Mouse (Mus musculus) lung, embryonic 14.5 days (tissue): Measurements from ENCODE around the gene Gm20388. TPM values are rescaled to one million over a fixed set of nuclear protein-coding genes. Genes with fewer than 3 reads are reported as not detected.

Experiments
- ATAC-seq: fragments of 200-750 bp; cut with Nextera tagmentation; 2 replicates; pipeline ENCODE4 v1.8.0; 2017; ENCODE audit warnings: mild to moderate bottlenecking, moderate TSS enrichment, moderate library complexity; ENCODE audit not compliant: insufficient read depth
- DNase-seq: peaks from one replicate; pipeline ENCODE4 v3.0.0-alpha.2; 2015
- H3K27ac ChIP-seq: fragments of 300-500 bp; sonication (generic); 2 replicates; pipeline ENCODE4 v1.5.1; 2014; ENCODE audit warnings: low read depth, mild to moderate bottlenecking, moderate library complexity
- H3K27me3 ChIP-seq: fragments of 300-500 bp; sonication (generic); 2 replicates; pipeline ENCODE4 v1.6.1; 2014; ENCODE audit warnings: low read length, control low read depth; ENCODE audit not compliant: insufficient read depth
- H3K36me3 ChIP-seq: fragments of 300-500 bp; sonication (generic); 2 replicates; pipeline ENCODE4 v1.6.1; 2014; ENCODE audit warnings: control low read depth; ENCODE audit not compliant: insufficient read depth
- H3K4me1 ChIP-seq: fragments of 300-500 bp; sonication (generic); 2 replicates; pipeline ENCODE4 v1.6.1; 2014; ENCODE audit warnings: antibody characterized with exemption, control low read depth; ENCODE audit not compliant: insufficient read depth
- H3K4me2 ChIP-seq: fragments of 300-500 bp; sonication (generic); 2 replicates; pipeline ENCODE4 v1.6.1; 2014; ENCODE audit warnings: mild to moderate bottlenecking
- H3K4me3 ChIP-seq: fragments of 300-500 bp; sonication (generic); 2 replicates; pipeline ENCODE4 v1.5.1; 2014; ENCODE audit warnings: low read depth, low read length
- H3K9ac ChIP-seq: fragments of 300-500 bp; sonication (generic); 2 replicates; pipeline ENCODE4 v1.6.1; 2014
- H3K9me3 ChIP-seq: fragments of 300-500 bp; sonication (generic); 2 replicates; pipeline ENCODE4 v1.6.1; 2016; ENCODE audit warnings: low read depth, low read length, control low read depth
- CTCF ChIP-seq: IDR thresholded peaks from 2 replicates; pipeline ENCODE4 v1.5.1; 2016; ENCODE audit warnings: antibody characterized with exemption, low read depth
- WGBS: fragments of 180-500 bp; shearing (Covaris S2); extraction: QIAGEN DNeasy Blood & Tissue Kit; methylation state at CpG from one replicate; pipeline ENCODE4 v1.1.7; 2014; 5-methylcytosine and 5-hydroxymethylcytosine counted together
- polyA plus RNA-seq: library from polyadenylated mRNA; unstranded; fragments of >200 nt; fragmentation: Nextera tagmentation; extraction: Ambion mirVana; gene quantifications from 2 replicates; pipeline ENCODE4 v1.2.1, GENCODE M21; 2014

Gm20388 gene
- polyA plus RNA-seq, 1 experiment from 2014 or later = not detected

DNA sequence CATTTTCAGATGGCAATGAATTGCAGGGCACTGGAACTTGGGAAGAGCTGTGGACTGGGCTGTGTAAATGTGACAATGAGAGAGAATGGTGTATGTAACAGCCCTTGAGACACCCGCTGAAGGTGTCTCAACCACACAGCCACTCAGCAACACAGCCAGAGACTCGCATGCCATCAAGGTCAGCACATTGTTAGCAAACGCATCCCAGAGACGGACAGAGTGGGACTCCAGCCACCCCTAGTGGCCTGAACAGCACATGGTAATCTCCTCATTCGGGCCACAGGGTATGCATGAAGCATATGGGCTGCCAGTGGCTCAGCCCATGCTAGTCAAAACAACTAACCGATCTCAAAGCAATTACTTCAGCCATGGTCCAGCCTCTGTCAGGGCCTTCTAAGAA, 4468.6 kb downstream of the Gm20388 start:
- 58% methylated on average over 6 of the region's 6 CpGs for WGBS
- H3K36me3 ChIP-seq = no peaks in the 10 kb centered on the region
- no peak overlapping the region for H3K4me2 ChIP-seq
- no peak overlapping the region for H3K4me3 ChIP-seq
- H3K27ac ChIP-seq = no peak overlapping the region
- no peaks in the 10 kb centered on the region for H3K9me3 ChIP-seq
- peak; percentile 42 for TF ChIP-seq CTCF
- DNase-seq (no peak), ATAC-seq (no peak)
- H3K9ac ChIP-seq = no peak overlapping the region
- no peaks in the 10 kb centered on the region for H3K4me1 ChIP-seq
- H3K27me3 ChIP-seq = no peaks in the 10 kb centered on the region

- no peak overlapping the region for H3K4me2 ChIP-seq
- no peak overlapping the region for H3K9ac ChIP-seq
- WGBS = 56% methylated on average over 10 of the region's 10 CpGs
- no peaks in the 10 kb centered on the region for H3K9me3 ChIP-seq
- no peak overlapping the region for H3K27ac ChIP-seq
- H3K36me3 ChIP-seq = no peaks in the 10 kb centered on the region
- TF ChIP-seq CTCF = no peak
- DNase-seq (no peak), ATAC-seq (no peak)
- no peaks in the 10 kb centered on the region for H3K27me3 ChIP-seq
- no peak overlapping the region for H3K4me3 ChIP-seq
- H3K4me1 ChIP-seq = no peaks in the 10 kb centered on the region
These were observed 4471.6 kb downstream of the Gm20388 start for GRCm38 (mm10) chr8:124382235-124382634.

DNA sequence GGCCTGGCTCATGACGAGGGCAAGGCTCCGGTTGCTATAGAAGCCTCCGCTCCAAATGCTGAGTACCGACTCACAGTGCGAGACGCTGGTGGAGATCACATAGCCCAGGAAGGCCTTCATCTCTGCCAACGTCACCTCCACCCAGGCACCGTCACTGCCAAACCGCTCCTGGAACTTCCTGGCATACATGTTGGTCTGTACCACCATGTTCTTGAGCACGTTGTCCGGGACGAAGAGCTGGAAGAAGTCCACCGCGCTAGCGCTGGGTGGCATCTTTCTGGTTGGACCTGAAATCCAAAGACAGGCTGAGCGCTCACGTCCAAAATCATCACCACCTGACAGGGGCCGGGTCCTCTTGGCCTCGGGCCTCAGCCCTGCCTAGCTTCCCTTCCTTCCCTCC, 4473.7 kb downstream of the Gm20388 start:
- ATAC-seq (no peak), DNase-seq (no peak)
- H3K27ac ChIP-seq = no peak overlapping the region
- H3K36me3 ChIP-seq = no peaks in the 10 kb centered on the region
- TF ChIP-seq CTCF = no peak
- no peak overlapping the region for H3K4me2 ChIP-seq
- no peak overlapping the region for H3K4me3 ChIP-seq
- WGBS = 87% methylated on average over 19 of the region's 19 CpGs
- H3K4me1 ChIP-seq = no peaks in the 10 kb centered on the region
- no peaks in the 10 kb centered on the region for H3K27me3 ChIP-seq
- no peak overlapping the region for H3K9ac ChIP-seq
- no peaks in the 10 kb centered on the region for H3K9me3 ChIP-seq

DNA sequence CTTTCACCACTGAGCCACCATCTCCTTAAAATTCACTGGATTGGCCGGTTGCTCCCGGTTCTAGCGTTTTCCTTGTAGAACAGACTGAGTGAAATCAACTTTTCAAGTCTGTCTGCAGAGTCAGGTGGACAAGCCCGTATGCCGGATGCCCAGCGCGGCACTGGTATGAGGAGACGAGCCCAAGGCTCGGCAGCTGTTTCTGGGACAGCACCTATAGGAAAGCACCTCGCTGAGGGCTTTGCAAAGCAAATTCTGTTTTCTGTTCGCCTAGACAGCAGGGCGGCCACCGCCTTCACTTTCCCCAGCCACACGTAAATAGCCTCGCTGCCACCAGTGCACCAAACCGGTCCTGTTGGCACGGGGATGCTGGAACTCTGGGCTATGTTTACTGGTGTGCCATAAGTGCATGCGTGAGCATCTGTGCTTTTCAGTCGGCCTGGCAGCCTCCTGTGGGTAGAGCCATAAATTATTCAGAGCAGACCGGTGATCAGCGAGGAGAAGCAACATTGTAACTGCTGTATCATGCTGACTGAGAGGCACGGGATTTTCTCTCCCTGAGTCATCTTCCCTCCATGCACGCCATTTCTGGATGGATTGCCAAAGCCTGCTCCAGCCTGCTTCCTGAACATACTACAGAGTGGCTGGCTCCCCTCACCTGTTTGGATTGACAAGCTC, 4475.7 kb downstream of the Gm20388 start:
- DNase-seq = no peak
- Histone ChIP-seq H3K27ac (no peak overlapping the region), H3K9me3 (no peaks in the 10 kb centered on the region), H3K27me3 (no peaks in the 10 kb centered on the region), H3K4me2 (no peak overlapping the region), H3K9ac (no peak overlapping the region), H3K4me1 (no peaks in the 10 kb centered on the region), H3K4me3 (no peak overlapping the region), H3K36me3 (no peaks in the 10 kb centered on the region)
- 84% methylated on average over 23 of the region's 23 CpGs for WGBS
- ATAC-seq = no peak
- TF ChIP-seq CTCF = no peak

- WGBS = 82% methylated on average over 11 of the region's 11 CpGs
- Histone ChIP-seq H3K9ac (no peak overlapping the region), H3K4me2 (no peak overlapping the region), H3K27me3 (no peaks in the 10 kb centered on the region), H3K9me3 (no peaks in the 10 kb centered on the region), H3K36me3 (no peaks in the 10 kb centered on the region), H3K4me3 (no peak overlapping the region), H3K4me1 (no peaks in the 10 kb centered on the region), H3K27ac (no peak overlapping the region)
- DNase-seq (no peak), ATAC-seq (no peak)
- no peak for TF ChIP-seq CTCF
These were observed 4478.9 kb downstream of the Gm20388 start for GRCm38 (mm10) chr8:124389495-124389894.

DNA sequence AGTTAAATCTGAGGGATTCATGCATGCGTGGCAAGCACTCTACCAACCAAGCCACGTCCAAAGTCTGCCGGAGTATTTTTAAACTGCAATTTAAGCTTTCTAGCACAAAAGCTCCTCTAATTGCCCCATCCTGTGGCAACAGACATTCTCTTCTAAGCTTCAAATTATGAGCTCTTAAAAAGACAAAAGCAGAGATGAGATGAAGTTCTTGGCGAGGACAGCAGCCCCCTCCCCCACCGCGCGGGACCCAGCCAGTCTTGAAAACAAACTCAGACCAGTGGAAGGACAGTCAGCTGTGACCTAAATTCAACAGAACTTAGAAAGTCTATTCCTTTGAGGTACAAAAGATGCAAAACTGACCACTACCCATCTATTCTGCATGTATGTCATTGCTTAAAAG, 4480.6 kb downstream of the Gm20388 start:
- DNase-seq (no peak), ATAC-seq (no peak)
- Histone ChIP-seq H3K9me3 (no peaks in the 10 kb centered on the region), H3K4me3 (no peak overlapping the region), H3K4me2 (no peak overlapping the region), H3K36me3 (no peaks in the 10 kb centered on the region), H3K4me1 (no peaks in the 10 kb centered on the region), H3K27me3 (no peaks in the 10 kb centered on the region), H3K27ac (no peak overlapping the region), H3K9ac (no peak overlapping the region)
- no peak for TF ChIP-seq CTCF
- 85% methylated on average over 7 of the region's 7 CpGs for whole genome bisulfite sequencing

GRCm38 (mm10) chr8:124392271-124393012, 4481.8 kb downstream of the Gm20388 start:
- no peaks in the 10 kb centered on the region for H3K27me3 ChIP-seq
- no peak overlapping the region for H3K4me3 ChIP-seq
- no peaks in the 10 kb centered on the region for H3K9me3 ChIP-seq
- H3K4me2 ChIP-seq = no peak overlapping the region
- H3K9ac ChIP-seq = no peak overlapping the region
- H3K36me3 ChIP-seq = no peaks in the 10 kb centered on the region
- H3K4me1 ChIP-seq = peaks cover 4% of the 10 kb centered on the region; the same call in 1 of the 2 replicates
- 55% methylated on average over 10 of the region's 10 CpGs for WGBS
- no peak for ATAC-seq
- TF ChIP-seq CTCF = no peak
- no peak overlapping the region; the same call in 1 of the 2 replicates for H3K27ac ChIP-seq
- DNase-seq = no peak
